Mouse (Mus musculus) forebrain, embryonic 11.5 days (tissue): ENCODE data around the gene Aldh5a1. TPM values are rescaled to one million over a fixed set of nuclear protein-coding genes. Genes with fewer than 3 reads are reported as not detected.

ENCODE experiments used
- ATAC-seq: fragments of 200-750 bp; cut with Nextera tagmentation; replicated peaks from 2 replicates; pipeline ENCODE4 v1.8.0; 2017; ENCODE audit warnings: moderate TSS enrichment; ENCODE audit not compliant: low FRiP score
- DNase-seq: peaks from one replicate; pipeline ENCODE4 v3.0.0-alpha.2; 2017; ENCODE audit warnings: low spot score
- H3K27ac ChIP-seq: fragments of 300-500 bp; sonication (generic); 2 replicates; pipeline ENCODE4 v1.5.1; 2014; ENCODE audit warnings: low read depth, low read length
- H3K27me3 ChIP-seq: fragments of 300-500 bp; sonication (generic); 2 replicates; pipeline ENCODE4 v1.6.1; 2014; ENCODE audit warnings: mild to moderate bottlenecking, low read length, mixed read lengths; ENCODE audit not compliant: control insufficient read depth, insufficient read depth
- H3K36me3 ChIP-seq: fragments of 300-500 bp; sonication (generic); 2 replicates; pipeline ENCODE4 v1.6.1; 2014; ENCODE audit warnings: mild to moderate bottlenecking, low read length, moderate library complexity, mixed read lengths; ENCODE audit not compliant: control insufficient read depth, insufficient read depth
- H3K4me1 ChIP-seq: fragments of 300-500 bp; sonication (generic); replicated peaks from 2 replicates; pipeline ENCODE4 v1.6.1; 2014; ENCODE audit warnings: low read length, mixed read lengths; ENCODE audit not compliant: control insufficient read depth, insufficient read depth
- H3K4me2 ChIP-seq: fragments of 300-500 bp; sonication (generic); 2 replicates; pipeline ENCODE4 v1.6.1; 2014; ENCODE audit warnings: low read depth, mild to moderate bottlenecking, low read length, moderate library complexity, mixed read lengths; ENCODE audit not compliant: severe bottlenecking
- H3K4me3 ChIP-seq: fragments of 300-500 bp; sonication (generic); 2 replicates; pipeline ENCODE4 v1.5.1; 2014; ENCODE audit warnings: low read depth, low read length
- H3K9ac ChIP-seq: fragments of 300-500 bp; sonication (generic); 2 replicates; pipeline ENCODE4 v1.6.1; 2014; ENCODE audit warnings: low read length
- H3K9me3 ChIP-seq: fragments of 300-500 bp; sonication (generic); 2 replicates; pipeline ENCODE4 v1.6.1; 2016; ENCODE audit warnings: low read length, mixed read lengths; ENCODE audit not compliant: control insufficient read depth
- WGBS: fragments of 180-500 bp; shearing (Covaris S2); extraction: QIAGEN DNeasy Blood & Tissue Kit; methylation state at CpG from one replicate; pipeline ENCODE4 v1.1.7; 2014; 5-methylcytosine and 5-hydroxymethylcytosine counted together
- polyA plus RNA-seq: library from polyadenylated mRNA; unstranded; fragments of >200 nt; fragmentation: Nextera tagmentation; extraction: Ambion mirVana; gene quantifications from 2 replicates; pipeline ENCODE4 v1.2.1, GENCODE M21; 2014

Aldh5a1 gene
- polyA plus RNA-seq, 1 experiment from 2014 or later: 10.5 TPM

- H3K4me1 ChIP-seq: no peaks in the 10 kb centered on the region
- H3K4me3 ChIP-seq: no peak overlapping the region
- no peaks in the 10 kb centered on the region for H3K9me3 ChIP-seq
- WGBS: 85% methylated on average over 8 of the region's 8 CpGs
- DNase-seq (no peak), ATAC-seq (no peak)
- no peak overlapping the region for H3K9ac ChIP-seq
- no peaks in the 10 kb centered on the region for H3K36me3 ChIP-seq
- no peak overlapping the region for H3K4me2 ChIP-seq
- H3K27ac ChIP-seq: no peak overlapping the region
- H3K27me3 ChIP-seq: no peaks in the 10 kb centered on the region; the same call in 1 of the 2 replicates
Observed at GRCm38 (mm10) chr13:24962119-24962518, 24.7 kb upstream of the Aldh5a1 start.

DNA sequence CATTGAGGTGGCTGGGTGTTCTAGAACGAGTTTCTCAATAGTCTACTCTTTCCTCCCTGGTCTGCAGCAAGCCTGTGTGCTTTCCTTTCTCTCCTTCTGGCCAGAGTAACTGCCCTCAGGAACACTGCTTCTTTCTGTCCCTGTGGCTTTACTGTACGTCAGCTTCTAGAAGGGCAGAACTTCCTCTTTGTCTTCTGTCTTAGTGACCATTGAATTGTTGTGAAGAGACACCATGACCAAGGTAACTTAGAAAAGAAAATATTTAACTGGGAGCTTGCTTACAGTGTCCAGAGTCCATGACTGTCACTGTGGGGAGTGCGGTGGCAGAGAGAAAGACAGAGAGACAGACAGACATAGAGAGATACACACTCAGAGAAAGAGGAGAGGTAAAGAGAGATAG lies 22.6 kb upstream of the Aldh5a1 start:
- DNase-seq: no peak
- no peak overlapping the region for H3K9ac ChIP-seq

DNA sequence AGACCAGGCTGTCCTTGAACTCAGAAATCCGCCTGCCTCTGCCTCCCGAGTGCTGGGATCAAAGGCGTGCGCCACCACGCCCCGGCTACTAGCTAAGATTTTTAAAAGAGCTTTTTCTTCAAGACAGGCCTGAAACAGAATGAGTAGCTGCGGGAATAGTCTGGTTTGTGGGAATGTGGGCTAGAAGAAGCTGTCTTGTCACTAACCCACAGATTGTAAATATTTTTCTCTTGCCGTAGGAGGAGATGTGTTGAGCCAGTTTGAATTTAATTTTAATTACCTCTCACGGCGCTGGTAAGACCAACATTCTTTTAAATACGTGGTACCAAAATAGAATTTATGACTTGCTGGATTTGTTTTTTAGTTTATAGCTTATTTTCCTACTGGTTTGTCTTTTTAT lies 21.2 kb upstream of the Aldh5a1 start:
- Histone ChIP-seq H3K27ac (no peak overlapping the region), H3K9ac (no peak overlapping the region), H3K27me3 (no peaks in the 10 kb centered on the region), H3K4me2 (no peak overlapping the region), H3K4me1 (no peaks in the 10 kb centered on the region), H3K9me3 (no peaks in the 10 kb centered on the region), H3K4me3 (no peak overlapping the region), H3K36me3 (no peaks in the 10 kb centered on the region)
- ATAC-seq (no peak), DNase-seq (no peak)
- 91% methylated on average over 11 of the region's 11 CpGs for WGBS

More for the DNA sequence above, 22.6 kb upstream of the Aldh5a1 start:
- Histone ChIP-seq H3K4me1 (no peaks in the 10 kb centered on the region), H3K27me3 (no peaks in the 10 kb centered on the region), H3K4me3 (no peak overlapping the region), H3K27ac (no peak overlapping the region), H3K4me2 (no peak overlapping the region), H3K36me3 (no peaks in the 10 kb centered on the region), H3K9me3 (no peaks in the 10 kb centered on the region)
- no peak for ATAC-seq
- 89% methylated on average over 3 of the region's 3 CpGs for WGBS

DNA sequence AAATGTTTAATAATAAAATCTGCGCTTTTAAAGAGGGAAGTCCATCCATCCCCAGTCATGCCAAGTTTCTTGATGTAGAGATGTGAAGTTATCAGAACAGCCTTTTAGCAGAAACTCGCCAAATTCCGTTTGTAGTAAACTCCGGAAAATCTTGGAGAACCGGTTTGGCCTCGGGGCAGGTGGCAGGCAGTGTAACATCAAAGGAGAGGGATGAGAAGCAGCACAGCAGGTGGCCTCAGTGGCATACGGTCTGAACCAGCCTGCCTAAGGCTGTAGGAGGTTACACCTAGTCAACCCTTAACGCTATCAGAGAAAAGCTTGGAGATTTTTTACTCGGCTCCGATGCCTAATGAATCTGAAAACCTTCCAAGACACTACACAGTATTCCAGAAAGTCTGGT lies 18.0 kb upstream of the Aldh5a1 start:
- no peak overlapping the region for H3K4me3 ChIP-seq
- no peaks in the 10 kb centered on the region for H3K4me1 ChIP-seq
- WGBS: 24% methylated on average over 10 of the region's 10 CpGs
- no peaks in the 10 kb centered on the region for H3K9me3 ChIP-seq
- H3K27ac ChIP-seq: no peak overlapping the region
- H3K36me3 ChIP-seq: no peaks in the 10 kb centered on the region
- no peaks in the 10 kb centered on the region for H3K27me3 ChIP-seq
- DNase-seq (no peak), ATAC-seq (no peak)
- no peak overlapping the region for H3K4me2 ChIP-seq
- no peak overlapping the region for H3K9ac ChIP-seq

DNA sequence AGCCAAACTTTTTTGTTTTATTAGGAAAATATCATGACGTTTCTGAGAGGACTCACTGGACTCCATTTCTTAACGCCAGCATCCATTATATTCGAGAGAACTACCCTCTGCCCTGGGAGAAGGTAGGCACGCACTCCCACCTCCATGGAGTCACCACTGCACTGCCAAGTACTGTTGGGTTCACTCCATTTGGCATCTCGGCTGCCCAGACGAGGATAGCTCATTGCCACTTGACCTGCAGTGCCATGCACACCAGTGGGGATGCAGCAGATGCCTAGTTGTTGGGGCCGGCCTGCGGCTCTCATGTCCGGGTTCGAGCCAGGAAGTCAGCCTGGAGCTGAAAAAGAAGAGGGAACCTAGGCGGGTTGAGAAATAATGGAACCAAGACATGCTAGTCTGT lies 17.6 kb upstream of the Aldh5a1 start:
- DNase-seq (no peak), ATAC-seq (no peak)
- WGBS: 53% methylated on average over 11 of the region's 11 CpGs

GRCm38 (mm10) chr13:24952659-24953058 lies 15.2 kb upstream of the Aldh5a1 start:
- no peak overlapping the region for H3K4me2 ChIP-seq
- 87% methylated on average over 7 of the region's 7 CpGs for WGBS
- no peaks in the 10 kb centered on the region for H3K36me3 ChIP-seq
- H3K4me3 ChIP-seq: no peak overlapping the region
- ATAC-seq (no peak), DNase-seq (no peak)
- H3K27ac ChIP-seq: no peak overlapping the region
- no peak overlapping the region for H3K9ac ChIP-seq
- H3K27me3 ChIP-seq: no peaks in the 10 kb centered on the region
- no peaks in the 10 kb centered on the region for H3K4me1 ChIP-seq
- H3K9me3 ChIP-seq: no peaks in the 10 kb centered on the region

More for the DNA sequence above, 17.6 kb upstream of the Aldh5a1 start:
- H3K4me3 ChIP-seq: no peak overlapping the region
- H3K36me3 ChIP-seq: no peaks in the 10 kb centered on the region
- no peak overlapping the region for H3K9ac ChIP-seq
- no peak overlapping the region for H3K27ac ChIP-seq
- H3K27me3 ChIP-seq: no peaks in the 10 kb centered on the region
- H3K9me3 ChIP-seq: no peaks in the 10 kb centered on the region
- no peak overlapping the region for H3K4me2 ChIP-seq
- no peaks in the 10 kb centered on the region for H3K4me1 ChIP-seq

DNA sequence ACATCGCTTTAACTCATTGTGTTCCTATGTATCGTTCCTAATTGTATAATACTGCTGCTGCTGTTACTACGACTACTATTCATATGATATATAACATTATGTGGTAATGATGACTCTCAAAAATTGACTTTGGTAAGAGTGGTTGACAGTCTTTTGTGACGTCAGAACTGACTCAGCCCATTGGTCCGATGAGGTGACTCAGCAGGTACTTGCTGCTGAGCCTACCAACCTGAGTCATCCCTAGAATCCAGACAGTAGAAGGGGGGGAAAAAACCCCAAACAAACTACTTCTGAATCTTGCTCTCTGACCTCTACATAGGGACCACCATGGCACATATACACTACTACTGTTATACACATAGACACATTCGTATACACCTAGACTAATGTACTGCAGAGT lies 11.4 kb upstream of the Aldh5a1 start:
- no peaks in the 10 kb centered on the region for H3K27me3 ChIP-seq
- no peak for DNase-seq
- H3K4me1 ChIP-seq: no peaks in the 10 kb centered on the region
- H3K36me3 ChIP-seq: no peaks in the 10 kb centered on the region
- no peak overlapping the region for H3K9ac ChIP-seq
- no peaks in the 10 kb centered on the region for H3K9me3 ChIP-seq
- no peak overlapping the region for H3K4me3 ChIP-seq
- no peak for ATAC-seq
- H3K4me2 ChIP-seq: no peak overlapping the region
- 91% methylated on average over 6 of the region's 6 CpGs for whole genome bisulfite sequencing
- H3K27ac ChIP-seq: no peak overlapping the region

DNA sequence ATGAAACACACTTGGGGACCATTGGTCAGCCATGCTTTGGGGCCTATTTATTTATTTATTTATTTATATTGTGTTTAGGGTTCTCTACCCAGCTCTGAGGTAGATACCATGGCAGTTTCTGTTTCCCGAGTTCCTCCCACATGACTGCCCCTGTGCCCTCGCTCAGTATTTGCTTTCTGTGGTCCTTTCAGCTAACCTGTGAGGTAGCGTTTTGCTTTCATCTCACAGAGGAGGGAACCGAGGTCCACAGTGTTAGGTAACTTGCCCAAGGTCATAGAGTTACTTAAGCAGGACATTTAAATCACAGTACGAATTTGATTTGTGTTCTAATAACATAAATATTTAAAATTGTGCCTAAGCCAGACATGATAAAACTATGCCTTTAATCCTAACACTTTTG lies 9.7 kb upstream of the Aldh5a1 start:
- no peak for ATAC-seq
- no peaks in the 10 kb centered on the region for H3K9me3 ChIP-seq
- DNase-seq: no peak
- H3K4me1 ChIP-seq: no peaks in the 10 kb centered on the region
- H3K36me3 ChIP-seq: no peaks in the 10 kb centered on the region
- 86% methylated on average over 5 of the region's 5 CpGs for WGBS
- H3K4me3 ChIP-seq: no peak overlapping the region
- H3K4me2 ChIP-seq: no peak overlapping the region
- no peak overlapping the region for H3K27ac ChIP-seq
- H3K27me3 ChIP-seq: no peaks in the 10 kb centered on the region
- H3K9ac ChIP-seq: no peak overlapping the region

DNA sequence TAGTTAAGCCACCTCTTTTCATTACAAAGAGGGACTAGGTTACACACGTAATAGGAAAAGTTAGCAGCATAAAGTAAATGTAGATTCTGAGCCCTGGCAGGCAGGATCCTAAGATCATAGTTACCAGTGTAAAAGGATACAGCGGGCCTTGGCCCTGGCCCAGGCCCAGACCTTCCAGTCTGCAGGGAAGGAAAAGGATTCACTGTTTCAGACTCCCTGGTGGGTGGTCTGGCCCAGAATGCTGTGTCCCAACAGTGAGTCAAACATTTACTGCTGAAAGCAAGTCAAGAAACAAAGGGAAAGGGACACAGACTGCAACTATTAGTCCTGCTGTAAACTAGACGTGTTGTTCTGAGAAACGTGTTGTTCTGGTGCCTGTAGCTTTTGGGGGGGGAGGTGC lies 8.1 kb upstream of the Aldh5a1 start:
- no peak overlapping the region for H3K4me3 ChIP-seq
- no peaks in the 10 kb centered on the region for H3K4me1 ChIP-seq
- DNase-seq (no peak), ATAC-seq (no peak)
- H3K4me2 ChIP-seq: no peak overlapping the region
- no peaks in the 10 kb centered on the region for H3K9me3 ChIP-seq
- no peak overlapping the region for H3K27ac ChIP-seq
- H3K27me3 ChIP-seq: no peaks in the 10 kb centered on the region
- no peaks in the 10 kb centered on the region for H3K36me3 ChIP-seq
- 23% methylated on average over 4 of the region's 4 CpGs for WGBS
- no peak overlapping the region for H3K9ac ChIP-seq
